Mouse (Mus musculus) stomach, postnatal 0 days (tissue): ENCODE measurements around the gene Msantd3.

Experiments used
- CTCF ChIP-seq: IDR thresholded peaks from 2 replicates; pipeline ENCODE4 v1.5.1; 2016; ENCODE audit warnings: antibody characterized with exemption, low read depth, mild to moderate bottlenecking, moderate library complexity
- EP300 ChIP-seq: optimal IDR thresholded peaks from 2 replicates; pipeline ENCODE3; 2016; ENCODE audit warnings: antibody characterized with exemption

GRCm38 (mm10) chr4:48538581-48538980 is 1.2 kb upstream of the Msantd3 start:
- no peak for TF ChIP-seq CTCF
- TF ChIP-seq EP300, result no peak
